Mouse (Mus musculus) cerebellum, adult 18-20 months (tissue): ENCODE measurements around the gene Gabbr2.
"Not testable (repeated sequence)": the region's sequence is repeated elsewhere in the genome, so short reads cannot be mapped to it uniquely, and the experiment has no call there.

Source experiments
- DNase-seq, 2 experiments: peaks; one replicate each; pipeline ENCODE4 v3.0.0; 2021

Gene Gabbr2

GRCm38 (mm10) chr4:46642924-46643675, 348.6 kb downstream of the Gabbr2 start:
- no peak for DNase-seq

GRCm38 (mm10) chr4:46641283-46641682, 350.4 kb downstream of the Gabbr2 start:
- no peak for DNase-seq

GRCm38 (mm10) chr4:46639866-46640265, 351.8 kb downstream of the Gabbr2 start:
- DNase-seq, result no peak

- not testable (repeated sequence) for DNase-seq
Measured at GRCm38 (mm10) chr4:46637250-46637649, 354.4 kb downstream of the Gabbr2 start.

GRCm38 (mm10) chr4:46635702-46636430, 355.8 kb downstream of the Gabbr2 start:
- no peak for DNase-seq

GRCm38 (mm10) chr4:46634881-46635280, 356.8 kb downstream of the Gabbr2 start:
- DNase-seq, result no peak

- not testable (repeated sequence) for DNase-seq
Measured at GRCm38 (mm10) chr4:46633565-46633964, 358.1 kb downstream of the Gabbr2 start.

GRCm38 (mm10) chr4:46632465-46632864, 359.2 kb downstream of the Gabbr2 start:
- no peak for DNase-seq

- no peak for DNase-seq
Measured at GRCm38 (mm10) chr4:46630390-46630789, 361.3 kb downstream of the Gabbr2 start.

GRCm38 (mm10) chr4:46628873-46629272, 362.8 kb downstream of the Gabbr2 start:
- no peak for DNase-seq

GRCm38 (mm10) chr4:46628081-46628480, 363.6 kb downstream of the Gabbr2 start:
- DNase-seq, result no peak

- peak; percentile 83 to 85 for DNase-seq
Measured at GRCm38 (mm10) chr4:46625101-46625500, 366.6 kb downstream of the Gabbr2 start.

GRCm38 (mm10) chr4:46623007-46623406, 368.7 kb downstream of the Gabbr2 start:
- DNase-seq, result no peak

GRCm38 (mm10) chr4:46620946-46621345, 370.7 kb downstream of the Gabbr2 start:
- no peak for DNase-seq

GRCm38 (mm10) chr4:46620330-46620729, 371.3 kb downstream of the Gabbr2 start:
- peak; percentile 38 to 46 for DNase-seq

GRCm38 (mm10) chr4:46618196-46618817, 373.4 kb downstream of the Gabbr2 start:
- no peak for DNase-seq

GRCm38 (mm10) chr4:46617408-46617807, 374.3 kb downstream of the Gabbr2 start:
- DNase-seq, result no peak

- DNase-seq, result no peak
Measured at GRCm38 (mm10) chr4:46614641-46615040, 377.0 kb downstream of the Gabbr2 start.

- DNase-seq, result no peak
Measured at GRCm38 (mm10) chr4:46613618-46614017, 378.1 kb downstream of the Gabbr2 start.
